Mouse (Mus musculus) midbrain, embryonic 12.5 days (tissue): ENCODE measurements around the gene Mindy4b-ps. TPM values are rescaled to one million over a fixed set of nuclear protein-coding genes. Genes with fewer than 3 reads are reported as not detected.

Experiments
- ATAC-seq: fragments of 200-750 bp; cut with Nextera tagmentation; 2 replicates; pipeline ENCODE4 v1.8.0; 2017; ENCODE audit warnings: low read depth, moderate TSS enrichment, moderate library complexity; ENCODE audit not compliant: low FRiP score
- H3K27ac ChIP-seq: fragments of 300-500 bp; sonication (generic); replicated peaks from 2 replicates; pipeline ENCODE4 v1.5.1; 2016; ENCODE audit warnings: mild to moderate bottlenecking
- H3K27me3 ChIP-seq: fragments of 300-500 bp; sonication (generic); 2 replicates; pipeline ENCODE4 v1.6.1; 2016; ENCODE audit warnings: mild to moderate bottlenecking
- H3K36me3 ChIP-seq: fragments of 300-500 bp; sonication (generic); 2 replicates; pipeline ENCODE4 v1.6.1; 2016
- H3K4me1 ChIP-seq: fragments of 300-500 bp; sonication (generic); 2 replicates; pipeline ENCODE4 v1.6.1; 2016
- H3K4me2 ChIP-seq: fragments of 300-500 bp; sonication (generic); replicated peaks from 2 replicates; pipeline ENCODE4 v1.6.1; 2016; ENCODE audit warnings: mild to moderate bottlenecking, moderate library complexity
- H3K4me3 ChIP-seq: fragments of 300-500 bp; sonication (generic); 2 replicates; pipeline ENCODE4 v1.5.1; 2016; ENCODE audit warnings: mild to moderate bottlenecking
- H3K9ac ChIP-seq: fragments of 300-500 bp; sonication (generic); replicated peaks from 2 replicates; pipeline ENCODE4 v1.6.1; 2016; ENCODE audit warnings: mild to moderate bottlenecking, moderate library complexity
- H3K9me3 ChIP-seq: fragments of 300-500 bp; sonication (generic); 2 replicates; pipeline ENCODE4 v1.6.1; 2016; ENCODE audit warnings: mild to moderate bottlenecking
- WGBS: fragments of 180-500 bp; shearing (Covaris S2); methylation state at CpG from one replicate; pipeline ENCODE4 v1.1.7; 2016; 5-methylcytosine and 5-hydroxymethylcytosine counted together
- polyA plus RNA-seq: library from polyadenylated mRNA; unstranded; fragments of >200 nt; fragmentation: Nextera tagmentation; extraction: Ambion mirVana; gene quantifications from 2 replicates; pipeline ENCODE4 v1.2.1, GENCODE M21; 2016

Mindy4b-ps gene
- polyA plus RNA-seq, 1 experiment from 2014 or later: not detected

DNA sequence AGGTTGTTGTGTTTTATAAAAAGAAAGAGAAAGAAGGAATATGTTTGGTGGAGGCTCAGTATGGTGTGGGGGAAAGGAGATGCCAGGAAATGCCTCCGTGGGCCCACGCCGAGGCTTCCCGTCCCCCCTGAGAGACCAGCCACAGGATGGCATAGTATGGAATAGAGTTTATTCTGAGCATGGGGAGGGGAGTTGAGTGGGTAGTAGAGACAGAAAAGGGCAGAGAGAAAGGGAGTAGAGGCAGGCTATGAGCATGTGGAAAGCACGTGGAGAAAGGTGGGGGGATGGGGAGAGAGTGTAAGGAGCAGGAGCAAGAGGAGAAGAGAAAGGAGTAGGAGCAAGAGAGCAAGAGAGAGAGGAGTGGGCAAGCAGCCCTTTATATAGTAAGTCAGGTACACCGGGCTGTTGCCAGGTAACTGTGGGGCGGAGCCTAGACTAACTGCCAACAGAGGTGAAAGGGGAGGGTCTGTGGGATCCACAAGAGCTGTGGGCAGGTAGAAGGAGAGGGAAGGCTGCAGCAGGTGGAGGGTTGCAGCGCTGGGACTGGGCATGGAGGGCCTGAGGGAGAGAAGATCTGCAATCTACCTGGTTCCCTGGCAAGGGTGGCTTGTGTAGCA, 38.4 kb downstream of the Mindy4b-ps start:
- Histone ChIP-seq H3K27ac (no peak overlapping the region), H3K36me3 (no peaks in the 10 kb centered on the region), H3K4me2 (no peak overlapping the region), H3K27me3 (peaks cover 14% of the 10 kb centered on the region), H3K9ac (no peak overlapping the region), H3K4me1 (no peaks in the 10 kb centered on the region), H3K9me3 (no peaks in the 10 kb centered on the region; the same call in 1 of the 2 replicates), H3K4me3 (no peak overlapping the region)
- peak; percentile 57; the same call in 1 of the 2 replicates for ATAC-seq
- 57% methylated on average over 8 of the region's 8 CpGs for WGBS

DNA sequence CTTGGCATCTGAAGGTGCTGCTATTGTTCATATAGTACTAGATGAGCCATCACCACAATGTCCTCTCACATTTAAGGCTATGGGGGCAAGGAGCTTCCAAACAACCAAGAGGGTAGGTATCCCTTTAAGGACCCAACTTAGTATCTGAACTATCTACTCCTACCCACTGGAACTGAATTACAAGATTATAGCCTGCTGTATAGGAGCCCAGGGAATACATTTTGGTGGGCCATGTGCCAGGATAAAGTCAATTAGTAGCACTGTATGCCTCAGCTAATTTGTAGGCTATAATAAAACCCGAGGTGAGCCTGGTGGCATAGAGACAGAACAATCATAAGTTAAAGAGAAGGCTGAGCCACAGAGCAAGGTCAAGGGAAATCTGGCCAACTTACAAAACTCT, 65.7 kb downstream of the Mindy4b-ps start:
- no peak overlapping the region for H3K4me3 ChIP-seq
- no peak overlapping the region for H3K27ac ChIP-seq
- no peak overlapping the region for H3K4me2 ChIP-seq
- no peaks in the 10 kb centered on the region for H3K36me3 ChIP-seq
- no peaks in the 10 kb centered on the region for H3K9me3 ChIP-seq
- no peak overlapping the region for H3K9ac ChIP-seq
- ATAC-seq: no peak
- H3K4me1 ChIP-seq: no peaks in the 10 kb centered on the region
- H3K27me3 ChIP-seq: no peaks in the 10 kb centered on the region
- WGBS: 74% methylated on average over 1 of the region's 1 CpGs

DNA sequence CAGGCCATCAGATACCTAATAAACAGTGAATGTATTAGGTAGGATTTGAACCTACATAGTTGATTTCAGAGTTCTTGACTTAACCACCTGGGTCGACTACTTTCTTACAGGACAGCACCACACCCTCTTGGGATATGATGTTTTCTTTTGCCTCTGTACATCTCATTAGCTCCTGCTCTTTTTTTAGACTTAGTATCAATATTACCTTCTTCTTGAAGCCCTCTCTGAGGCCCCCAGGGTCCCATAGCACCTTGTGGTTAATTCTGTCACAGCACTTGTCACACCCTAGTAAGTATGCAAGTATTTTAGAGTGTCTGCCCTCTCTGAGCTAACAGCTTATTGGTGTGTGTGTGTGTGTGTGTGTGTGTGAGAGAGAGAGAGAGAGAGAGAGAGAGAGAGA, 66.3 kb downstream of the Mindy4b-ps start:
- WGBS: 92% methylated on average over 1 of the region's 1 CpGs
- H3K4me1 ChIP-seq: no peaks in the 10 kb centered on the region
- no peaks in the 10 kb centered on the region for H3K9me3 ChIP-seq
- H3K4me2 ChIP-seq: no peak overlapping the region
- no peak overlapping the region for H3K9ac ChIP-seq
- no peak for ATAC-seq
- no peaks in the 10 kb centered on the region for H3K27me3 ChIP-seq
- H3K4me3 ChIP-seq: no peak overlapping the region
- H3K36me3 ChIP-seq: no peaks in the 10 kb centered on the region
- no peak overlapping the region for H3K27ac ChIP-seq

DNA sequence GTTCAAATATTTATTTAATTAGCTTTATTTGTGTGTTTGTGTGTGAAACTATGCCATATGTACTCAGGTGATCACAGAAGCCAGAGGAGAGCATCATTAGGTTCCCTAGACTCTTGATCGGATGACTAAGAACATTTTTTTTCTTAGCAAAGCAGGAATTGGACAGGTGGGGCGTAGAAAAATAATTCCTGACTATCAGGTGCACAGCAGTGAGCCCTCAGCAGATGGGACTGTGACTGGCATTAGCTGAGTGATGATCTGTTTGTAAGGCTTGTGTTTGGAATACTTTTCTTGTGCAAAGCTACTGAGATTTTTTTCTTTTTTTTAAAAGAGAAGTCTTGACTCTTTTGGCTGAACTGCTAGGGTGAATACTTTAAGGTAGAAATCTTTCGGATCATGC, 67.8 kb downstream of the Mindy4b-ps start:
- Histone ChIP-seq H3K4me3 (no peak overlapping the region), H3K4me2 (no peak overlapping the region), H3K27ac (no peak overlapping the region), H3K27me3 (no peaks in the 10 kb centered on the region), H3K9me3 (no peaks in the 10 kb centered on the region), H3K36me3 (no peaks in the 10 kb centered on the region), H3K9ac (no peak overlapping the region), H3K4me1 (no peaks in the 10 kb centered on the region)
- ATAC-seq: no peak
- 84% methylated on average over 3 of the region's 3 CpGs for WGBS

DNA sequence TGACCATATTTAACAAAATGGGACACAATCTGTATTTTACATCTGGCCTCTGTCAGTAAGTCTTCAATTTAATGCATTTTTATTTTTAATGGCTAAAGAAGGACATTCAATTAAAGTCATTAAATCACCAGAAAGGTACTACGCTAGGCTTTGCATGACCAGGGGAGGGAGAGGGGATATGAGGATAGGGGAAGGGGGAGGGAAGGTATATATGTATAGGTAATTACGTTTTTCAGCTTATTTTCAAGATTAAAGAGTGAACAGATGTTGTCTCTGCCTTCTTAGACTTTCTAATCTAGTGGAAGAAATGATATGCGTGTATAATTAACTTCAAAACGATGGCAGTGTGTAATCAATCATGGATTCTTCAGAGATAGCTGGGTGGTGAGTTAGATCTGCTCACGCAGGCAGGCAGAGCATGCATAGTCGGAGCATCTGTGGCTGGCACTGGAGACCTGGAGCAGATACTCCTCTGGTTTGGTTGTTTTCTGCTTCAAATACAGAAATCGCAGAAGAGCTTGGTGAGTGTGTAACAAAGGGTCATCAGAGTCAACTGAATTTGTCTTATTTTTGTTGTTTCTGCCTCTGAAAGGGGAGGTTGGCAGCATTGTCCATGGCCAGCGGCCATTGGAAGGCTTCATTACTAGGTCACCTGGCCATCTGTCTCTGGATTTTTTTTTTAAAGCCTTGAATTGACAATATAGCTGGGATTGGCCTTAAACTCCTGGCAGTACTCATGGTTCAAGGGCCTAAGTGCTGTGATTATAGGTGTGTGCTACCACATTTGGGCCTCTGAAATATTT, 70.1 kb downstream of the Mindy4b-ps start:
- Histone ChIP-seq H3K4me3 (no peak overlapping the region), H3K9ac (no peak overlapping the region), H3K4me1 (no peaks in the 10 kb centered on the region), H3K27me3 (no peaks in the 10 kb centered on the region), H3K27ac (no peak overlapping the region), H3K36me3 (no peaks in the 10 kb centered on the region), H3K9me3 (no peaks in the 10 kb centered on the region), H3K4me2 (no peak overlapping the region)
- no peak for ATAC-seq
- WGBS: 74% methylated on average over 8 of the region's 8 CpGs

DNA sequence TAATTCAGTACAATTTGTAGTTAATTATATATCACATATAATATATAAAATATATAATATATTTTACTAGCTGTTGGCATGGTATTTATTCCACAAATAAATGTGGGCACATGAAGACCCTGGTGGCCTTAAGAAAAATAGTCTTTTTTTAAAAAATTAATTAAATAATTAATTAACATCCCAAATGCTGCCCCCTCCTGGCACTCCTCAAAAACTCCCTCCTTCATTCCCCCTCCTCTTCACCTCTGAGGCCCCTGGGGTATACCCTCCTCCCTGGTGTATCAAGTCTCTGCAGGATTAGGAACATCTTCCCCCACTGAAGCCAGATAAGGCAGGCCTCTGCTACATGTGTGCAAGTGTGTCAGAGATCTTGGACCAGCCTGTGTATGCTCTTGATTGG, 73.4 kb downstream of the Mindy4b-ps start:
- ATAC-seq: no peak
- no peaks in the 10 kb centered on the region for H3K4me1 ChIP-seq
- H3K4me3 ChIP-seq: no peak overlapping the region
- H3K9ac ChIP-seq: no peak overlapping the region
- no peak overlapping the region for H3K27ac ChIP-seq
- H3K4me2 ChIP-seq: no peak overlapping the region
- H3K36me3 ChIP-seq: no peaks in the 10 kb centered on the region
- H3K9me3 ChIP-seq: no peaks in the 10 kb centered on the region
- no peaks in the 10 kb centered on the region for H3K27me3 ChIP-seq

DNA sequence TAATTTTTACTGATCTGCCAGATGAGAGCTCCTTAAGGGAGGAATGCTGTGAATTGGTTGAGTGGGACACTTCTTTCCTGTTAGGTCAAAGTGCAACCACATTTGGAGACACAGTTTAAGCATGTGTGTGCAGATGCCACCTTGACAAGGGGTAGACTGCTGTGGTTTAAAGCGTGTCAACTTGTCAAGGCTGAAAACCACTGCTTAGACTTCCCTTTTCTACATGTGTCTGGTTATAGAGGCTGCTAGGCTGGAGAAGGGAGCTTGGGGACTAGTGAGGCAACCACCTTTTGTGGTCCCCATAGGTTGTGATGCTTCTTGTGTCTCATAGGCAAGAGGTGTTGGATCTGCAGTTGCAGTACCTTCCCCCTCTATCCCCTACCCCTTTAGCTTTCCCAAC, 74.2 kb downstream of the Mindy4b-ps start:
- H3K4me3 ChIP-seq: no peak overlapping the region
- H3K27me3 ChIP-seq: no peaks in the 10 kb centered on the region
- H3K9ac ChIP-seq: no peak overlapping the region
- ATAC-seq: no peak
- WGBS: 92% methylated on average over 1 of the region's 1 CpGs
- H3K27ac ChIP-seq: no peak overlapping the region
- no peak overlapping the region for H3K4me2 ChIP-seq
- no peaks in the 10 kb centered on the region for H3K36me3 ChIP-seq
- no peaks in the 10 kb centered on the region for H3K4me1 ChIP-seq
- no peaks in the 10 kb centered on the region for H3K9me3 ChIP-seq

DNA sequence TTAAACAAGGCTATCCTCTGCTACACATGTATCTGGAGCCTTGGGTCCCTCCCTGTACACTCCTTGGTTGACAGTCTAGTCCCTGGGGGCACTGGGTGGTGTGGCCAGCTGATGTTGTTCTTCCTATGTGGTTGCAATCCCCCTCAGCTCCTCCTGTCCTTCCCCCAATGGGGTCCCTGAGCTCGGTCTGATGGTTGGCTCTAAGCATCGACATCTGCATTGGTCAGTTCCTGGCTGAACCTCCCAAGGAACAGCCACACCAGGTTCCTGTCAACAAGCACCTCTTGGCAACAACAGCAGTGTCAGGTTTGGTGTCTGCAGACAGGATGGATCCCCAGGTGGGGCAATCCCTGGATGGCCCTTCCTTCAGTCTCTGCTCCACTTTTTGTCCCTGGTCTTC, 82.6 kb downstream of the Mindy4b-ps start:
- no peak for ATAC-seq
- H3K9me3 ChIP-seq: no peaks in the 10 kb centered on the region
- no peak overlapping the region for H3K4me2 ChIP-seq
- no peaks in the 10 kb centered on the region for H3K36me3 ChIP-seq
- H3K27me3 ChIP-seq: 0 out of 2 replicates have a peak, but pooled peaks cover 4% of the 10 kb centered on the region
- H3K4me3 ChIP-seq: no peak overlapping the region
- peaks cover 9% of the 10 kb centered on the region for H3K4me1 ChIP-seq
- H3K9ac ChIP-seq: no peak overlapping the region
- 69% methylated on average over 2 of the region's 2 CpGs for WGBS
- no peak overlapping the region for H3K27ac ChIP-seq

Other genes with a start within 250 kb of the Mindy4b-ps start
- gene Selenot, start 245.7 kb downstream of the Mindy4b-ps start, polyA plus RNA-seq: 21.7 and 23.5 TPM in 2 replicates
- 0.08 and 0.20 TPM in 2 replicates for gene Erich6, start 185.1 kb downstream of the Mindy4b-ps start, polyA plus RNA-seq
- 5.8 and 6.7 TPM in 2 replicates for gene Siah2, start 129.9 kb downstream of the Mindy4b-ps start, polyA plus RNA-seq
- 0.13 and 0.27 TPM in 2 replicates for gene Clrn1, start 63.0 kb upstream of the Mindy4b-ps start, polyA plus RNA-seq
- 4.4 and 4.7 TPM in 2 replicates for gene Med12l, start 183.5 kb upstream of the Mindy4b-ps start, polyA plus RNA-seq